Mouse (Mus musculus) fibroblast of lung, adult 2 months (primary cell): ENCODE data around the gene Unc119b.
"Not testable (repeated sequence)": the region's sequence is repeated elsewhere in the genome, so short reads cannot be mapped to it uniquely, and the experiment has no call there.

Experiments used
- DNase-seq: peaks from one replicate; pipeline ENCODE4 v3.0.0-alpha.2; 2011; ENCODE audit warnings: low read depth

Unc119b gene

DNA sequence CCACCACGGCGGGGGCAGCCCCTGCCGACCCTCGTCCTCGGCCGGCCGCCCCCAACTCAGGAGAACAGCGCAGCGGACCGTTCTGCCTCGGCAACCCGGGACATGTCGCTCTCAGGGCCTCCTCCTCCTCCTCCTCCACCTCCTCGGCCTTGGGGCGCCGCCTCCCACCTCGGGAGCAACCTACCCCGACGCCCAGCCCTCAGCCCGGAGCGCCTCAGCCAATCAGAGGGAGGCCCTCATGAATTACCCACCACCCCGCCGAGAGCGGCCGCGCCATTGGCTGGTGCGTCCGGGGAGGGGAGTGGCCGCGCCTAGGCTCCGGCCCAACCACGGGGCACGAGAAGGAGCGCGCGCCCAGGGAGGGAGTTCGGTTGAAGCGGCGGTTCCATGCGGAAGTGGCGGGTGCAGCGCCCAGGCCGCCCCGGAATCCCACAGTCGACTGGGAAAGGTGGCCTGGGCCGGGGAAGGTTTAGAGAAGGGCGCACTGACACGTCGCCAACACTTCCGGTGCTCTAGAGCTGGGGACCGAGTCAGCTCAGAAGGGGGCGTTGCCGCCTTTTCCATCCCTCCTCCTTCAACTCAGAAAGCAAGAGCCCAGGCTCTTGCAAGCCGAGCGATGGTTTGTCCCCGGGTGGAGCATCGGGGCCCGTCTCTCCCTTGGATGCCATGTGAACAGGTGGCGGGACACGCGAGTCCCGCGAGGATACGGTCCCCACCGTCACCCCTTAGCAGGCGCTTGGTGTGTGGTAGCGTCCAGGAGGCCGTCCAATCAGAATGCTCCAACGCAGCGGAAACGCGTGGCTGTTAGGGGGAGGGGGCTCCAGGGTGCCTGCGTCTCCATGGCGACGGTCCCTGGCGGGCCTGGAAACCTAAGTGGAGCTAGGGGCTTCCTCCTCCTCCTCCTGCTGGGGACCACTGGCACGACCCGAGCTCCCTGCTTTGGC lies 23.5 kb upstream of the Unc119b start, which contains the start of gene Mlec:
TSS of gene Mlec (minus strand) at position 140 of the 944 bp plus-strand sequence.
- DNase-seq, result peak; percentile 93

DNA sequence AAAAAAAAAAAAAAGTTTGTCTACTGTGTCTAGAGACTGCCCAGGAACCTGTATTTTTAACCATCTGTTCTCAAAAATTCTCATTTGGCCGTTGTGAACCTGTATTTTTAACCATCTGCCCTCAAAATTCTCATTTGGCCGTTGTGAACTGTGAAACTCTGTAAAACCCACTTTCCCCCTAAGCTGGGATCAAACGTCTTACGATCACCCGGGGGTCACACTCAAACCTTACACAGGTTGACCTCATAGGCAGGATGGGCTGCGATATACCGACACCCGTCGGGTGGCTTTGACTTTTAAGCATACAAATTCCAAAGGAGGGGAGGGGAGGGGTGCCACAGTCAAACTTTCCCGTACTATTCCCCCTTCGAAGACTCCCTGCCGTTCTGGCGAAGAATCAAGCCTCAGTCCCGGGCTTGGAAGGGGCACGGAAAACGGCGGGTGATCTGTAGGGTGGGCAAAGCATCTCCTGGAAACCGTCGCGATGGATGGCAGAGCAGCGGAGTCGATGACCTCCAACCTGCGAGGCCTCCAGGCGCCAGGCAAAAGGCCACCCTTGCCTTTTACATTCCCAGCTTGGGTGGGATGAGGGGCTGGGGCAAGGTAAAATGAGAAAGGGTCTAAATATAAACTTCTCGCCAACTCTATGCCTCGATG lies 22.3 kb upstream of the Unc119b start:
- DNase-seq, result no peak

DNA sequence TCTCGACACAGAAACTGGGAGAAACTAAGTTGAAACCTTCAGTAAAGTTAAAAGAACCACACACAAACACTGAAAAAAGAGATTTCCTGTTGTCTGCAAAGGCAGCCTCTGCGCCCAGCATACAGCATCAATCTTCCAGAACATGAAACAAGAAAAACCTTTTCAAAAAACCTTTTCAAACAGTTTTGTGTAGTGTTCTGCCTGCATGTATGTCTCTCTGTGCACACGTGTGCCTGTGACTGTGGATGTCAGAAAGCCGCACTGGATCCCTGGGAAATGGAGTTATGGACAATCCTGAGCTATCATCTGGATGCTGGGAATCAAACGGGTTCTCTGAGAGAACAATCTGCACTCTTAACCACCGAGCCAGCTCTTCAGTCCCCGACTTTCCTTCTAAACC lies 21.6 kb upstream of the Unc119b start:
- DNase-seq, result no peak

DNA sequence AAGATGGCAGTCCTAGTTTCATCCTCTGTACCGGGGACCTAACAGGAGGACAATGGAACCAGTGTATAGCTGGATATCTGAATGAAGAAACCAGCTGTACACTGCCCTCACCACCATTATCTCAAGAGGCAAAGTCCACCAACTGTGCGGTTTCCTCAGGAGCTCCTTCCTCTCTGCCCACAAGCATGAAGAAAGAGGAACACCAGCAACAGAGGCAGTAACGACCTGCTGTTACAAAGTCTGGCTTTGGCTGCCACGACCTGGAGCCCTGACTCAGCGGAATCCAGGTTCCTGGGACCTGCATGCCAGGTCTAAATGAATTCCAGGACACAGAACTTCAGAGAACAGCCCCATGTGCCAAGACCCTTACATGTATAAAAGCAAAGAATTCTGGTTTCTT lies 21.1 kb upstream of the Unc119b start:
- no peak for DNase-seq

DNA sequence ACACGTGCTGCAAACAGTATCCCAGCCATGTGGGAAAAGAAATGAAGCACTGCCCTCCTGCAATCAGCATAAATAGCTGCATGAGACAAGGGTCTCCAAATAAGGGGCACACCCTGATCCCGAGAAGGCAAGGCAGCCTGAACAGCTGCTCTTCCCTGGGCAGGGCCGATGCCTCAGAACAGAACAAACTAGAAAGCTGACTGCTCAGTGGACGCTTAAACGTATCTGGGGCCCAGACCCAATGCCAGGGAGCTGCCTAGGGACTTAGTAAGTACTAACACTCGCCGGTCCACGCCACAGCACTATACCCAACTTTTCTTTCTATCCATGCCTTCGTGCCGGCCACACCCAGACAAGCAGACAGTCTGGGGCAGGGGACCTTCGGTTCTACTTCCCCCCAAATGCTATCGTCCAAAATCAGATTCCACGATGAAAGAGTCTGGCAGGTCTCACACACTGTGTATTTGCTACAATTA lies 20.4 kb upstream of the Unc119b start:
- no peak for DNase-seq

DNA sequence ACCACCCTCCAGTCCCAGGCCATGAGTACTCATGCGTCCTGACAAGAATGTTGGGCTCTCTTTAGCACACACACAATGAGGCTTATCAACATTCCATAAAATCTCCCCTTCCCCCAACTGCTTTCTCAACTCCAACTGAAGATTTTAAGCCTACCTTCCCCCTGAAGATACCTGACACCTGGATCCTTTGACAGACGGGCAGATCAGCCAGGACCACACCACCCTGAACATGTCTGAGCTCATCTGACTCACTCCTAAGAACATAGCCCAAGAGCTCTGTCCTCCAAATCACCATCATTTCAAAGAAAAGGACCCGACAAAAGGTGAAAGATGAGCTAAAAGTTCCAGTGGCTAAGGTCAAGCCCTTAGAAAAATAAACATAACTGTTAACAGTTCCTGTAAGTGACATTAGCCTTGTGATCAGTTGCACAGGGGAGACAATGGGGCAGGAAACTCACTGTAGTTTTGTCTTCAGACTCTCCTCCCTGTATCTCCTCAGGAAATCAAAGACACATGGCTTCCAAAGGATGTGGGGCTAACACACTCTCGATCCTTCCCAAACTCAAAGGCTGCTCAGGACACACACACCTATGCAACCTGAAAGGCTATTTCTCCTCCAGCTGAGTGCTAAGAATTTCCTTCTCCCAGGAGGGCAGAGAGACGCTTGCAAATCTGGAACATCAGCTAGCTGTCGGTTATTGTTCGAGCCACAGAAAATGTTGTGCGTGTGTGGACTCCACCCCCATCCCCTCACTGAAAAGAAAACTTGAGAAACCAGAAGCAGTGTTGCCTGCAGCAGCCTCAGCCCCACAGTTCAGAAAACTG lies 17.6 kb upstream of the Unc119b start:
- DNase-seq, result no peak

DNA sequence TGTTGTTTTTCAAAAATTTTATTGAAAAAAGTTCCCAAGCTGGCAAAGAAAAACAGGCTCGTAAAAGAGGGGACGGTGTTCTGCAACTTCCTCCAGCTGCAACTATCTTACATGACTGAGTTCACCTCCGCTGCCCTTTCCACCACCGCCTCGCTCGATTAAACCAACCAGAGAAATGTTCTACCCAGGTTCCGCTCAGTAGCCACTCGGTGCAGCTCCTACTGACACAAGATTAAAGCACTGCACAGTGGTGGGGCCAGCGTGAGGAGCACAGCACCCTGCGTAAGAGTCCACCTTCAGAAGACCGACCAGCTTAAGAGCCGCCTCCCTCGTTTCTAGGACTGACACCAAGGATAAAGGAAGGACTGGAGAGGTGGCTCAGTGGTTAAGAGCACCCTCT lies 16.7 kb upstream of the Unc119b start:
- no peak for DNase-seq

DNA sequence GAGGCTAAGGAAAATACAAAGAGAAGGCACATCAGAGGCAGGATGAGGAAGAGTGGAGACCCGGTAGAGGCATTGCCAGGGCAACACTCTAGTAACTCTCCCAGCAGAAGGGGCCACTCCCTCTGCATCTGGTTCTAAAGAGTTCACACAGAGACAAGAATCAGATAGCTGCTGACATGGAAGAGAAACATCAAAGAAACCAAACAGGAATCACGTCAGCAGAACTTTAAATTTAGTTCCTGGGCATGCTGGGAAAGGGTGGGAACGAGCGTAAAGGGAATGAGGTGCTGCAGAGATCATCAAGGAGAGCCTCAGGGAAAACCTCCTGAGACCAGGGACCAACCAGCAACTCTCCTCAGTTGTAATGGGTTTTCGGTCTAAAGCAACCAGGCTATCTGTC lies 16.2 kb upstream of the Unc119b start:
- DNase-seq, result no peak

DNA sequence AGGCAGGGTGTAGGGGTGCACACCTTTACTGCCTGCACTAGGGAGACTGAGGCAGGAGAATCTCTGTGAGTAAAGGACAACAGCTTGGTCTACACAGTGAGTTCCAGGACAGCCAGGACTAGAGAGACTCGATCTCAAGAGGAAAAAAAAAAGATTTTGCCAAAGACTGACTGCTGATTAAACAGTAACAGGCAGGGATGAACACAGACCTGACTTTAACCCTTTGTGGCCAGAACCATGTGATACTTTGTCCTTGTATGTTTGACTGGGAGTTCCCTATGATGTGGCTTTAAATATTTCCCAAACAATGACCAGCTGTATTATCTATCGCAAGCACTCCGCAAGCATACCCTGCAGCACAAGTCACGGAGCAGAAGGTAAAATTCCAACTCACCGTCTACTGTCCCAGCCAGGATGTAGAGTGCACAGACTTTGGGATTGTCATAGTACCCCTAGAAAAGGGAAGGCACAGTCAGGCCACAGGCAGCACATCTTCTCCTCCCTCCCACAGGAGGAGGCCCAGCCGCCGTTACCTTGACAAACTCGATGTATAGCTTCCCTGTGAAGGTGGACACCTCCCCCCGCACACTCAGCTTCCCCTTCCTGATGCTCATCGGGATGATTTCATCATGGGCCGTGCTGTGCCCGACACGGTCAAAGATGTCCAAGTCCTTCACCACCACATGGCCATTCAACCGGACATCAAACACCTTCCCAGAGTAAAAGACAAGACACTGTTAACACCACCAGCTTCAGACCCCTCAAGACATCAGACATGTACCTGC lies 15.1 kb upstream of the Unc119b start:
- DNase-seq, result no peak

DNA sequence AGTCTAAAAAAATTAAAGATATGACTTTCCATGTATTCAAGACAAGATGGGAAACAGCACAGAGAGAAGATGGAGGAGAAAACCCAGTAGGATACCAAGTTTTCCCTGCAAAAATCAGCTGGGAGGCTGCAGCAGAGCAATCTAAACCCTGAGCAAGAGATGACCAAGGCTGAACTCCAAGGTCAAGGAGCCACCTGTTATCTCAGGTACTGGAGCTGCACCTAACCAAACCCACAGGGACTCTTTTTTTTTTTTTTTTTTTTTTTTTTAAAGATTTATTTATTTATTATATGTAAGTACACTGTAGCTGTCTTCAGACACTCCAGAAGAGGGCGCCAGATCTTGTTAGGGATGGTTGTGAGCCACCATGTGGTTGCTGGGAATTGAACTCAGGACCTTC lies 14.1 kb upstream of the Unc119b start:
- not testable (repeated sequence) for DNase-seq

DNA sequence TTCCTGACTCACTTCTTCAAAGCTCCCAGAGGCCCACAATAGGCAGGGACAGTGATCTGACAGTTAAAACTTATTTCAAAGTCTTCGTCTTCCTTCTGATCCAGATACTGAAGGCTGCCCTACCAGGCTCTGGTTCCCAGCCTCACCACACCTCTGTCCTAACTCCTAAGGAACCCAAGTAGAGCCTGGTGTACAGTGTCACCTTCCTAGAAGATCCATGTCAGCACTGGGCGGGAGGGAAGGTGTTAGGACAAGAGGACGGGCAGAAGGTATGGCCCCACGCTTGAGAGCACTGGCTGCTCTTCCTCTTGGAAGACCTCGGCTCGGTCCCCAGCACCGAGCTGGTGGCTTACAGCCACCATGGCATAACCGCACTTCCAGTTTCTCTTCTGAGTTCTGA lies 13.6 kb upstream of the Unc119b start:
- no peak for DNase-seq

DNA sequence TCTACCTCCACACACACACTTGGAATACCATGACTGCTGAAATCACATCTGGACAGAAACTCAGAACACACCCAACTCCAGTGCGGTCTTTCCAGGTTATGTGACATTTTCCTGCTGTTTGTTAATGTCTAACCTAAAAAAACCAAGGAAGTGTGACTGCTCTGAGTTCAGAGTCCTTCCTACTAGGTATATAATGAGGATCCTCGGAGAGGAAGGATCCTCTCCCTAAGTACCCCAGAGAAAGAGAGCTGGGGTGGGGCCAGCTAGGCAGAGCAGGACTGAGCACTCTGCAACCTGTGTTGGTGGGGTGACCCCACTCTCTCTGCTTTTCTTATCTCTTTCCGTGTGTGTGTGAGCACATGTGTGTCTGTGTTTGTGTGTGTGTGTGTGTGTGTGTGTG lies 12.6 kb upstream of the Unc119b start:
- no peak for DNase-seq

DNA sequence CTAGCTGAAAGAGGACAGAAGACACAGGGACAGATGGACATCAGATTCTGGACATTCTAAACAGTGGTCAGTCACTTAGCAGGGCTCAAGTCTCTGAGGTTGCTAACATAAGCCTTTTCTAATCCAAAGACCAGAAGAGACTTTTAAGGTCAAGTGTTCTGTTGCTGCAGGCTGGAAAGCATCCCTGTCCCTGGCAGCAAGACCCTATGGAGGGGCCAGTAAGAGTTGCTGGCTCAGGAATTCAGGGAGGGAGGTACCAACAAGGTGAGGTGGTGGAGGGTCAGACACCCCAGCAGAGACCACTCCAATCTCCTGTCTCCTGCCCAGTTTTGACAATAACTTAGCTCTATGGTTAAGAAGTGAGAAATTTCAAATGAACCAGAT lies 12.0 kb upstream of the Unc119b start:
- DNase-seq, result no peak

DNA sequence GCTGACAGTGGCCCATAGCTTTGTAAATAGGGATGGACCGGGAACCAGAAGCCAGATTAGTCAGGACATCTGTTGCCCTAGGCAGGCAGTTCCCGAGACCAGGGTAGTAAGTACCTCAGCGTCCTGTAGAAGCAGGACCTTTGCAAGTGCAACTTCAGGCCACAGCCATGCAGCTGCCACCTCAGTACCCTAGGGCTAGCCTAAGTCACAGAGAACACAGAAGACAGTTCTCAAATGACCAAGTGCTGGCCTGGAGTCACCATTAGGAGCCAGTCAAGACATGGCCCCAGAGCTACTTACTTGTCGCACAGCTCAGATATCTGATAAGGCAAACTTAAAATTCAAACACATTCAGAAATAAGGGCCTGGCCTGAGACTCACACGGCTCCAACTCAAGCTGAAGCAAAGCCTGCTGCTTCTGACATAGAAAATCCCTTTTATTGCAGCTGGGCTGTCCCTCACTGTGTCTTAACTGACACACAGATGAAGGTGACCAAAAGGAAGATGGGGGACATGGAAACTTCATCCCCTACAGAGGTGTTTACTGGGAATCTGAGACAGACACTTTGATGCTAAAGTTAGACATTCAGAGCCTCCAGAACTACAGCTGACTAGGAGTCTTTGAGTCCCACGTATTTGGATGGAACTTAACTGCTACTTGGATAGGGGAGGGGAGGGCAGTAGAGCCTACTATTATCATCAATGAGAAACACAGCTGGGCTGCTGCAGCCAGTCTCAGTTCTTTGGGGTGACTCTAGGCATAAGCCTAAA lies 11.4 kb upstream of the Unc119b start:
- no peak for DNase-seq

DNA sequence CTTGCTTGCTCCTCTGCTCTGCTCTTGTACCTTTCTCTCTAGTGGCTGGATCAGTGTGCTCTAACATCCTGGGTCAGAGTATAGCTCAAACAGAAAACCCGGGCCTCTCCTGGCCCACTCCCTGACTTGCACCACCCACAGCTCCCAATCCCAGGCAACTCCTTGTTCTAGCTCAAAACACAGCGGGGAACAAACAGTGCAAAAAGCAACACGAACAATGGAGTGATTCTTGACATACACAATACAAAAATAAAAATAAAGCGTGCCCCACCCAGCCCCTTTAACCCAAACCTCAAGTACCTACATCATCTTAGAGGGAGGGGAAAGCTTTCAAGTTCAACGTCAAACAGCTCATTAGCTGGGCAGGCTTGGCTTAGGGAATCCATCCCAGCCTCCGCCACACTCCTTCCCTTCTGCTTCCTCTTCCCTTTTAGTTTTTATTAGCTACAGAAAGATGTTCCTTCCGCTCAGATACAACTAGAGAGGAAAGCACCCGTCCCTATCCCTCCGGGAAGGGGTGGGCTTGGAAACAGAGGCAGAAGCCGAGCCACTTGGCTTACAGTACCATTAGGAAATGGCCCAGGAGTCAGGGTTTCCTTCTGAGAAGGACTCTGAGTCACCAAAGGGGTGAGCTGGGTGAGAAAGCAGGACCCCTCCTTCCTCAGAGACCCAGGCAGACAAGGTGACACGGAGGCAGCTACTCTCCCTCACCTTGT lies 10.6 kb upstream of the Unc119b start:
- DNase-seq, result no peak

DNA sequence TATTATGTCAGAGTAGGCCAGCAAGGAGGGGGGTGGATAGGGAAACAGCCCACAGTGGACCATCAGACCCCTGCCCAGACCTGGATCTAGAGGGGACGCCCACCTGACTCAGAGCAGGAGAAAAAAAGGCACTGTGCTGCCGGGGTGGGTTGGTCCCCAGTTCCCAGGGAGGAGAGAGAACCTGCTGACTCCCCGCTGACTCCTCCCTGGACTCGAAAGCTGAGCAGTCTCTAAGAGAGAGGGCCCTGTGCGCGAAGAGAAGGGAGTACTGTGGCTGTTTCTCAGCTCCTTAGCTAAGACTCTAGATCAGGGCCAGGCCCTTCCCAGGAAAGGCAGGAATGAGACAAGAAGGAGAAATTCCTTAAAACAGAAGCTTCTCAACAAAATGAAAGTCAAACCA lies 9.7 kb upstream of the Unc119b start:
- DNase-seq, result no peak

DNA sequence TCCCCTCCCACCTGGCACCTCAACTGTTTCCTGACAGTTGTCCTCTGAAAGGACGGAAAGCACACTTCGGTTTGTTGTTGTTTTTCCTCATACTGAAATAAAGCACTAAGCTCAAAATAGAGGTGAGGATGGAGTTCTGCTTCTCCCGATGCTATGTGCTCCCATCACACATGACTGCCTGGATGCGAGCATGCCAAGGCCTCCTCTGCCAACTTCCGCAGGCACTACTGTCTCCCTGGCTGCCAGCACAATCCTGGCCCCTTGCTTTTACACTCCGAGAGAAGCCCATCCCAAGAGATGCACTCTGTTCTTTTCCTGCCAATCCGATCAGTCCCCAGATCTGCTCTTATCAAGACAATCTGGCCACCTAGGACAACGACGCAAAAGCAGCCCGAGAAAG lies 8.8 kb upstream of the Unc119b start:
- DNase-seq, result no peak

DNA sequence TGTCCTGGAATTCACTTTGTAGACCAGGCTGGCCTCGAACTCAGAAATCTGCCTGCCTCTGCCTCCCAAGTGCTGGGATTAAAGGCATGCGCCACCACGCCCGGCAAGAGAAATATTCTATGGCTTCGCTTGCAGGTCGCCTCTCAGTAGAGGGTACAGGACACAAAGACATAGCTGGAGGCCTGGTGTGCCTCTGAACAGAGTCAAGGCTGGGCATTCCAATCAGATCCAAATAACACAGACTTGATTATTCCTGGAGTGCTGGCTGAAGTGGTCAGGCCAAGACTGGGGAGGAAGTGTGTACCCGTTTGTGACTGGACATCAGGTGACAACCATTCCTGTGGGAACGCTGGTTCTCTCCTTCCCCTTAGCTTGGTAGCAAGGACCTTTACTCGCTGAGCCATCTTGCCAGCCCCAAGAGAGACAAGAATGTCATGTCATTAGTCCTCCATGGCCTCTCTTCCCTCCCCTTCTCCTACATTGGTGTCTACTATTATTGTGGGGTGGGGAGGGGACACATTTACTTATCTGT lies 7.5 kb upstream of the Unc119b start:
- DNase-seq, result no peak

DNA sequence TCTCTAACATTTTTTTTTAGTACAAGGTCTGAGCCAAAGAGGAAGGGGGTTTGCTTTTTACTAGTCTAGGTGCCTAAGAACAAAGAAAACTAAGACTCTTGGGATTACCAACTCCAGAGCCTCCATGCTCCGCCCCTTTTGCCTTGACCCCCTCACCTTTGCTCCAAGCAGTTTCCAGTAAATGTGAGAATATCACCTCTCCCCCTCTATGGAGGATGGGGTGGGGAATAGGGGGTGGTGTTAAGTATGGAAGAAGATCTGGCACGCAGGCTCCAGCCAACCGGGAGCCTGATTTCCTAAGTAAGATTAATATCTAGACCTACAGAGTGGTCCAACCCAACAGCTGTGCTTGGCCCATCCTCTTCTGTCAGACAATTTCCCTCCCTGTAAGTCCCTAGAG lies 6.0 kb upstream of the Unc119b start:
- no peak for DNase-seq

DNA sequence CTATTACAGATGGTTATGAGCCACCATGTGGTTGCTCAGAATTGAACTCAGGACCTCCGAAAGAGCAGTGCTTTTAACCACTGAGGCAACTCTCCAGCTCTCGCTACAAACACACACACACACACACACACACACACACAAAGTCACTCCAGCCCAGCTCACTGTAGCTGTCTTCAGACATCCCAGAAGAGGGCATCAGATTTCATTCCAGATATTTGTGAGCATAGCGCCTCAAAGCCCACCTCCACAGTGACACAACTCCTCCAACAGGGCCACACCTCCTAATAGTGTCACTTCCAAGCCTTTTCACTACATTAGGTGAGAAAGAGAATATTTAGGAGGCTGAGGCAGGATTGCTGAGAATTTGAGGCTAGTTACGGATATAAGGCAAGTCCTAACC lies 4.3 kb upstream of the Unc119b start:
- DNase-seq, result no peak
